Mouse (Mus musculus): Measurements from ENCODE around the gene Snx17. TPM values are rescaled to one million over a fixed set of nuclear protein-coding genes. Genes with fewer than 3 reads are reported as not detected.

The Snx17 gene
- polyA plus RNA-seq (2012; rRNA removed; ENCODE audit: low replicate concordance), result 59.4 and 61.7 TPM in 2 replicates

GRCm38 (mm10) chr5:31192939-31193630 lies at the start of gene Snx17, which contains the start of gene Eif2b4:
Gene Snx17 (plus strand): TSS chr5:31193227.
Gene Eif2b4 (minus strand): TSS chr5:31193430.

GRCm38 (mm10) chr5:31154152-31154553 lies 38.9 kb upstream of the Snx17 start, which contains the start of gene Mpv17:
Gene Mpv17 (minus strand): TSS chr5:31154251.

GRCm38 (mm10) chr5:31179766-31180630 lies 13.0 kb upstream of the Snx17 start, which contains the start of the genes Gm29609 and Gtf3c2:
Gene Gm29609 (minus strand): TSS chr5:31179911.
Gene Gtf3c2 (minus strand): TSS chr5:31180144.

GRCm38 (mm10) chr5:31201742-31202590 lies 8.9 kb downstream of the Snx17 start, which contains the start of gene Zfp513:
Gene Zfp513 (minus strand): TSS chr5:31202303.

GRCm38 (mm10) chr5:31220448-31221303 lies 27.6 kb downstream of the Snx17 start, which contains the start of gene Ppm1g:
Gene Ppm1g (minus strand): TSS chr5:31220687.

GRCm38 (mm10) chr5:31240637-31241521 lies 47.9 kb downstream of the Snx17 start, which contains the start of the genes Nrbp1 and Gm9970:
Gene Nrbp1 (plus strand): TSS chr5:31240864.
Gene Gm9970 (minus strand): TSS chr5:31241232.

Other genes starting within 250 kb of the Snx17 start
- 856 and 917 TPM in 2 replicates for gene Cgref1, start 247.6 kb upstream of the Snx17 start, polyA plus RNA-seq (2012; rRNA removed; ENCODE audit: low replicate concordance)
- 409 and 432 TPM in 2 replicates for gene Preb, start 232.9 kb upstream of the Snx17 start, polyA plus RNA-seq (2012; rRNA removed; ENCODE audit: low replicate concordance)
- 0.17 and 2.4 TPM in 2 replicates for gene Tcf23, start 224.6 kb upstream of the Snx17 start, polyA plus RNA-seq (2012; rRNA removed; ENCODE audit: low replicate concordance)
- gene Atraid, start 144.9 kb upstream of the Snx17 start, polyA plus RNA-seq (2012; rRNA removed; ENCODE audit: low replicate concordance), result 39.3 and 58.7 TPM in 2 replicates
- 37.3 and 46.8 TPM in 2 replicates for gene Slc5a6, start 144.3 kb upstream of the Snx17 start, polyA plus RNA-seq (2012; rRNA removed; ENCODE audit: low replicate concordance)
- 13.4 and 20.9 TPM in 2 replicates for gene Cad, start 138.4 kb upstream of the Snx17 start, polyA plus RNA-seq (2012; rRNA removed; ENCODE audit: low replicate concordance)
- not detected in 2 replicates for gene Dnajc5g, start 86.9 kb upstream of the Snx17 start, polyA plus RNA-seq (2012; rRNA removed; ENCODE audit: low replicate concordance)
- 0.15 and 0.69 TPM in 2 replicates for gene Slc30a3, start 85.0 kb upstream of the Snx17 start, polyA plus RNA-seq (2012; rRNA removed; ENCODE audit: low replicate concordance)
- not detected in 2 replicates for gene Trim54, start 76.5 kb upstream of the Snx17 start, polyA plus RNA-seq (2012; rRNA removed; ENCODE audit: low replicate concordance)
- not detected in 2 replicates for gene Ucn, start 54.4 kb upstream of the Snx17 start, polyA plus RNA-seq (2012; rRNA removed; ENCODE audit: low replicate concordance)
- gene Mpv17, start 39.0 kb upstream of the Snx17 start, polyA plus RNA-seq (2012; rRNA removed; ENCODE audit: low replicate concordance), result 20.0 and 31.7 TPM in 2 replicates
- gene Gm29609, start 13.3 kb upstream of the Snx17 start, polyA plus RNA-seq (2012; rRNA removed; ENCODE audit: low replicate concordance), result 0.47 and 0.76 TPM in 2 replicates
- 29.7 and 31.1 TPM in 2 replicates for gene Gtf3c2, start 13.1 kb upstream of the Snx17 start, polyA plus RNA-seq (2012; rRNA removed; ENCODE audit: low replicate concordance)
- 27.5 and 32.1 TPM in 2 replicates for gene Eif2b4, start 203 bp downstream of the Snx17 start, polyA plus RNA-seq (2012; rRNA removed; ENCODE audit: low replicate concordance)
- gene Zfp513, start 9.1 kb downstream of the Snx17 start, polyA plus RNA-seq (2012; rRNA removed; ENCODE audit: low replicate concordance), result 52.4 and 60.3 TPM in 2 replicates
- 85.7 and 105 TPM in 2 replicates for gene Ppm1g, start 27.5 kb downstream of the Snx17 start, polyA plus RNA-seq (2012; rRNA removed; ENCODE audit: low replicate concordance)
- 185 and 336 TPM in 2 replicates for gene Nrbp1, start 47.6 kb downstream of the Snx17 start, polyA plus RNA-seq (2012; rRNA removed; ENCODE audit: low replicate concordance)
- 1.2 TPM in 1 of 2 replicates, not detected in the other for gene Gm9970, start 48.0 kb downstream of the Snx17 start, polyA plus RNA-seq (2012; rRNA removed; ENCODE audit: low replicate concordance)
- gene Krtcap3, start 58.5 kb downstream of the Snx17 start, polyA plus RNA-seq (2012; rRNA removed; ENCODE audit: low replicate concordance), result 217 and 238 TPM in 2 replicates
- 31.0 and 35.5 TPM in 2 replicates for gene Ift172, start 97.9 kb downstream of the Snx17 start, polyA plus RNA-seq (2012; rRNA removed; ENCODE audit: low replicate concordance)
- 2.6 and 5.2 TPM in 2 replicates for gene Fndc4, start 102.9 kb downstream of the Snx17 start, polyA plus RNA-seq (2012; rRNA removed; ENCODE audit: low replicate concordance)
- gene Gckr, start 104.2 kb downstream of the Snx17 start, polyA plus RNA-seq (2012; rRNA removed; ENCODE audit: low replicate concordance), result not detected in 2 replicates